Mouse (Mus musculus) hindbrain, postnatal 0 days (tissue): Measurements from ENCODE around the gene Tcea3. TPM values are rescaled to one million over a fixed set of nuclear protein-coding genes. Genes with fewer than 3 reads are reported as not detected.

Experiments
- ATAC-seq: fragments of 200-750 bp; cut with Nextera tagmentation; 2 replicates; pipeline ENCODE4 v1.8.0; 2017; ENCODE audit warnings: mild to moderate bottlenecking, moderate TSS enrichment, moderate library complexity
- DNase-seq: peaks from one replicate; pipeline ENCODE4 v3.0.0-alpha.2; 2015; ENCODE audit warnings: low spot score
- H3K27ac ChIP-seq: fragments of 300-500 bp; sonication (generic); 2 replicates; pipeline ENCODE4 v1.5.1; 2014; ENCODE audit warnings: mild to moderate bottlenecking
- H3K27me3 ChIP-seq: fragments of 300-500 bp; sonication (generic); 2 replicates; pipeline ENCODE4 v1.6.1; 2014; ENCODE audit warnings: low read length, mixed read lengths; ENCODE audit not compliant: insufficient read depth
- H3K36me3 ChIP-seq: fragments of 300-500 bp; sonication (generic); 2 replicates; pipeline ENCODE4 v1.6.1; 2014; ENCODE audit warnings: low read length, mixed read lengths; ENCODE audit not compliant: insufficient read depth
- H3K4me1 ChIP-seq: fragments of 300-500 bp; sonication (generic); 2 replicates; pipeline ENCODE4 v1.6.1; 2014; ENCODE audit warnings: antibody characterized with exemption, low read length, mixed read lengths; ENCODE audit not compliant: insufficient read depth
- H3K4me2 ChIP-seq: fragments of 300-500 bp; sonication (generic); 2 replicates; pipeline ENCODE4 v1.6.1; 2014; ENCODE audit warnings: low read depth, mild to moderate bottlenecking, low read length, moderate library complexity, mixed read lengths
- H3K4me3 ChIP-seq: fragments of 300-500 bp; sonication (generic); 2 replicates; pipeline ENCODE4 v1.5.1; 2014; ENCODE audit warnings: low read length
- H3K9ac ChIP-seq: fragments of 300-500 bp; sonication (generic); replicated peaks from 2 replicates; pipeline ENCODE4 v1.6.1; 2014; ENCODE audit warnings: mild to moderate bottlenecking, low read length, moderate library complexity, mixed read lengths
- H3K9me3 ChIP-seq: fragments of 300-500 bp; sonication (generic); 2 replicates; pipeline ENCODE4 v1.6.1; 2016; ENCODE audit warnings: low read length, mixed read lengths
- CTCF ChIP-seq: IDR thresholded peaks from 2 replicates; pipeline ENCODE4 v1.5.1; 2016; ENCODE audit warnings: antibody characterized with exemption, control low read depth, low read depth
- WGBS: fragments of 180-500 bp; shearing (Covaris S2); extraction: QIAGEN DNeasy Blood & Tissue Kit; methylation state at CpG from one replicate; pipeline ENCODE4 v1.1.7; 2014; 5-methylcytosine and 5-hydroxymethylcytosine counted together
- polyA plus RNA-seq: library from polyadenylated mRNA; unstranded; fragments of >200 nt; fragmentation: Nextera tagmentation; extraction: Ambion mirVana; gene quantifications from 2 replicates; pipeline ENCODE4 v1.2.1, GENCODE M21; 2015
- total RNA-seq: library from RNA; depleted of rRNA; stranded (reverse); fragments of >200 nt; gene quantifications from 2 replicates; pipeline ENCODE4 v1.2.3, GENCODE M21; 2014

The Tcea3 gene
- total and polyA plus RNA-seq, 2 experiments from 2014 or later = 2.2 to 3.3 TPM

- Histone ChIP-seq H3K9me3 (no peaks in the 10 kb centered on the region), H3K27ac (peak overlapping the region; percentile 94), H3K9ac (peak overlapping the region; percentile 69), H3K27me3 (no peaks in the 10 kb centered on the region), H3K36me3 (peaks cover 5% of the 10 kb centered on the region; the same call in 1 of the 2 replicates), H3K4me1 (peaks cover 22% of the 10 kb centered on the region), H3K4me2 (peak overlapping the region; percentile 73), H3K4me3 (peak overlapping the region; percentile 52)
- WGBS = 13% methylated on average over 6 of the region's 6 CpGs
- DNase-seq = no peak
- no peak for ATAC-seq
- TF ChIP-seq CTCF = no peak
Measured at GRCm38 (mm10) chr4:136284891-136285290, 37.4 kb downstream of the Tcea3 start.

- Histone ChIP-seq H3K4me2 (peak overlapping the region; percentile 73), H3K27me3 (no peaks in the 10 kb centered on the region), H3K9me3 (no peaks in the 10 kb centered on the region), H3K27ac (peak overlapping the region; percentile 94), H3K4me1 (peaks cover 22% of the 10 kb centered on the region), H3K9ac (peak overlapping the region; percentile 69), H3K4me3 (peak overlapping the region; percentile 52), H3K36me3 (peaks cover 10% of the 10 kb centered on the region; the same call in 1 of the 2 replicates)
- ATAC-seq (peak; percentile 94), DNase-seq (peak; percentile 97)
- 0 out of 2 replicates have a peak, but pooled peaks have one; percentile 1 for TF ChIP-seq CTCF
- under 1% methylated on average over 25 of the region's 25 CpGs for WGBS
Measured at GRCm38 (mm10) chr4:136285348-136285810, 37.9 kb downstream of the Tcea3 start.

GRCm38 (mm10) chr4:136285811-136286371, 38.4 kb downstream of the Tcea3 start:
- Histone ChIP-seq H3K9ac (peak overlapping the region; percentile 69), H3K4me1 (peaks cover 22% of the 10 kb centered on the region), H3K27me3 (no peaks in the 10 kb centered on the region), H3K9me3 (no peaks in the 10 kb centered on the region), H3K36me3 (peaks cover 15% of the 10 kb centered on the region; the same call in 1 of the 2 replicates), H3K4me2 (peak overlapping the region; percentile 73), H3K4me3 (peak overlapping the region; percentile 52), H3K27ac (peak overlapping the region; percentile 94)
- peak; percentile 99 for DNase-seq
- TF ChIP-seq CTCF = no peak
- 0% methylated on average over 29 of the region's 29 CpGs for WGBS
- ATAC-seq = peak; percentile 89

GRCm38 (mm10) chr4:136289918-136290780, 42.6 kb downstream of the Tcea3 start:
- H3K9ac ChIP-seq = no peak overlapping the region
- WGBS = 39% methylated on average over 65 of the region's 66 CpGs
- 0 out of 2 replicates have a peak, but pooled peaks cover 4% of the 10 kb centered on the region for H3K4me1 ChIP-seq
- H3K27ac ChIP-seq = no peak overlapping the region
- H3K4me2 ChIP-seq = peak overlapping the region; percentile 13; the same call in 1 of the 2 replicates
- H3K36me3 ChIP-seq = peaks cover 45% of the 10 kb centered on the region
- no peaks in the 10 kb centered on the region for H3K9me3 ChIP-seq
- TF ChIP-seq CTCF = no peak
- DNase-seq (no peak), ATAC-seq (no peak)
- H3K4me3 ChIP-seq = no peak overlapping the region
- no peaks in the 10 kb centered on the region for H3K27me3 ChIP-seq

DNA sequence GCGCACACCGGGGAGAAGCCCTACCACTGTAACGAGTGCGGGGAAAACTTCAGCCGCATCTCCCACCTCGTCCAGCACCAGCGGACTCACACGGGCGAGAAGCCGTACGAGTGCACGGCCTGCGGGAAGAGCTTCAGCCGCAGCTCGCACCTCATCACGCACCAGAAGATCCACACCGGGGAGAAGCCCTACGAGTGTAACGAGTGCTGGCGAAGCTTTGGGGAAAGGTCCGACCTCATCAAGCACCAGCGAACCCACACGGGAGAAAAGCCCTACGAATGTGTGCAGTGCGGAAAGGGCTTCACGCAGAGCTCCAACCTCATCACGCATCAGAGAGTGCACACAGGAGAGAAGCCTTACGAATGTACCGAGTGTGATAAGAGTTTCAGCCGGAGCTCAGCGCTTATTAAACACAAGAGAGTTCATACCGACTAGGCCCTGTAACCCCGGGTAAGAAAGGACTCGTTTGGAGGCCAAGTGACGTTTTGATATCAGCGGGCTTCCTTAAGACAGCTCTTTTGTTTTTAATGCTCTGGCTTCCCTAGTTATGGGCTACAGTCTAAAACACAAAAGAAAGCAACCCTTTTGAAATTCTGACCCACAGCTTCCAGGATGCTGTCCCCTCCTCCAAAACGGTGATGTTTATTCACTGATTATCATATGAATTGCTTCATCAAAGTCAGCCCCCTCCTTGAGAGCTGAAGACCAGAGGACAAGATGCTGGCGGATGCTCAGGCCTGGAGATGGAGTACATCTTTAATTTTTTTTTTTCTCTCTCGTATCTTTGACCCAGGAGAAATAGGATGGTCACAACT, 43.5 kb downstream of the Tcea3 start:
- TF ChIP-seq CTCF = no peak
- no peak overlapping the region for H3K27ac ChIP-seq
- H3K4me3 ChIP-seq = no peak overlapping the region
- WGBS = 35% methylated on average over 39 of the region's 39 CpGs
- H3K9me3 ChIP-seq = no peaks in the 10 kb centered on the region
- peak overlapping the region; percentile 13; the same call in 1 of the 2 replicates for H3K4me2 ChIP-seq
- no peak for ATAC-seq
- H3K9ac ChIP-seq = no peak overlapping the region
- DNase-seq = no peak
- H3K27me3 ChIP-seq = no peaks in the 10 kb centered on the region
- H3K36me3 ChIP-seq = peaks cover 45% of the 10 kb centered on the region
- 0 out of 2 replicates have a peak, but pooled peaks cover 4% of the 10 kb centered on the region for H3K4me1 ChIP-seq

- no peaks in the 10 kb centered on the region for H3K9me3 ChIP-seq
- ATAC-seq = no peak
- no peaks in the 10 kb centered on the region for H3K27me3 ChIP-seq
- H3K4me2 ChIP-seq = no peak overlapping the region
- H3K36me3 ChIP-seq = peaks cover 45% of the 10 kb centered on the region
- DNase-seq = no peak
- H3K4me1 ChIP-seq = 0 out of 2 replicates have a peak, but pooled peaks cover under 1% of the 10 kb centered on the region
- no peak overlapping the region for H3K27ac ChIP-seq
- WGBS = 92% methylated on average over 6 of the region's 6 CpGs
- no peak for TF ChIP-seq CTCF
- H3K4me3 ChIP-seq = no peak overlapping the region
- no peak overlapping the region for H3K9ac ChIP-seq
Measured at GRCm38 (mm10) chr4:136291692-136292091, 44.2 kb downstream of the Tcea3 start.
